Mouse (Mus musculus) MEL (cell line): ENCODE results near the gene Cenpc1. TPM values are rescaled to one million over a fixed set of nuclear protein-coding genes. Genes with fewer than 3 reads are reported as not detected.

Experiments
- DNase-seq: peaks from one replicate; pipeline ENCODE4 v3.0.0; 2011; ENCODE audit warnings: low read depth, low spot score
- H3K27ac ChIP-seq: 2 replicates; pipeline ENCODE4 v1.5.1; 2012; ENCODE audit warnings: low read depth, mild to moderate bottlenecking, control low read depth, low read length, moderate library complexity; ENCODE audit not compliant: control insufficient read depth
- H3K27me3 ChIP-seq, 2 experiments: fragments of 150-350 bp in 1 of 2; sonication (generic) in 1 of 2; 2 replicates each; pipeline ENCODE4 v1.6.1; 2012; ENCODE audit warnings: low read length in 2 of 2, mild to moderate bottlenecking in 2 of 2, improper control_type of control experiment in 1 of 2, moderate library complexity in 1 of 2; ENCODE audit not compliant: insufficient read depth in 2 of 2, control insufficient read depth in 1 of 2
- H3K36me3 ChIP-seq, 2 experiments: 2 replicates each; pipeline ENCODE4 v1.6.1; 2012 to 2014; ENCODE audit warnings: low read length in 2 of 2, improper control_type of control experiment in 1 of 2, inconsistent platforms in 1 of 2, mild to moderate bottlenecking in 1 of 2; ENCODE audit not compliant: insufficient read depth in 2 of 2, control insufficient read depth in 1 of 2
- H3K4me1 ChIP-seq, 2 experiments: fragments of 150-350 bp in 1 of 2; sonication (generic) in 1 of 2; 2 replicates each; pipeline ENCODE4 v1.6.1; 2012; ENCODE audit warnings: low read length in 2 of 2, improper control_type of control experiment in 1 of 2, mild to moderate bottlenecking in 1 of 2; ENCODE audit not compliant: insufficient read depth in 2 of 2, control insufficient read depth in 1 of 2
- H3K4me3 ChIP-seq, 2 experiments: fragments of 150-350 bp in 1 of 2; sonication (generic) in 1 of 2; 2 replicates each; pipeline ENCODE4 v1.5.1; 2012; ENCODE audit warnings: low read depth in 2 of 2, low read length in 2 of 2, mild to moderate bottlenecking in 2 of 2, moderate library complexity in 2 of 2, control low read depth in 1 of 2, improper control_type of control experiment in 1 of 2; ENCODE audit not compliant: control insufficient read depth in 1 of 2, insufficient read depth in 1 of 2
- H3K79me2 ChIP-seq: 2 replicates; pipeline ENCODE4 v1.6.1; 2012; ENCODE audit warnings: mild to moderate bottlenecking, low read length, moderate library complexity; ENCODE audit not compliant: control insufficient read depth, poor library complexity, insufficient read depth
- H3K9ac ChIP-seq: 2 replicates; pipeline ENCODE4 v1.6.1; 2012; ENCODE audit warnings: low read depth, mild to moderate bottlenecking, control low read depth, low read length, moderate library complexity; ENCODE audit not compliant: control insufficient read depth, poor library complexity, severe bottlenecking
- H3K9me3 ChIP-seq: fragments of 150-350 bp; sonication (generic); replicated peaks from 2 replicates; pipeline ENCODE4 v1.6.1; 2012; ENCODE audit warnings: mild to moderate bottlenecking, low read length, improper control_type of control experiment, moderate library complexity; ENCODE audit not compliant: insufficient read depth
- CHD1 ChIP-seq: IDR thresholded peaks from 2 replicates; pipeline ENCODE4 v1.6.1; 2012; ENCODE audit warnings: low read depth, mild to moderate bottlenecking, inconsistent platforms, low read length, improper control_type of control experiment
- CHD2 ChIP-seq: IDR thresholded peaks from 2 replicates; pipeline ENCODE4 v1.6.1; 2011; ENCODE audit warnings: low read length, improper control_type of control experiment
- ELF1 ChIP-seq: IDR thresholded peaks from 2 replicates; pipeline ENCODE4 v1.6.1; 2014; ENCODE audit warnings: low read depth, mild to moderate bottlenecking, inconsistent platforms, low read length, improper control_type of control experiment, moderate library complexity
- ETS1 ChIP-seq: IDR thresholded peaks from 2 replicates; pipeline ENCODE4 v1.6.1; 2012; ENCODE audit warnings: low read depth, mild to moderate bottlenecking, inconsistent platforms, low read length, improper control_type of control experiment, moderate library complexity
- GATA1 ChIP-seq: IDR thresholded peaks from 2 replicates; pipeline ENCODE4 v1.6.1; 2011; ENCODE audit warnings: low read depth, low read length, improper control_type of control experiment
- HCFC1 ChIP-seq: IDR thresholded peaks from 2 replicates; pipeline ENCODE4 v1.6.1; 2012; ENCODE audit warnings: low read depth, mild to moderate bottlenecking, inconsistent platforms, low read length, improper control_type of control experiment, moderate library complexity
- KAT2A ChIP-seq: conservative IDR thresholded peaks from 2 replicates; pipeline ENCODE4 v1.6.1; 2012; ENCODE audit warnings: low read depth, low read length, improper control_type of control experiment, inconsistent platforms
- MAFK ChIP-seq: IDR thresholded peaks from 2 replicates; pipeline ENCODE4 v1.6.1; 2011; ENCODE audit warnings: low read depth, mild to moderate bottlenecking, low read length, improper control_type of control experiment, borderline replicate concordance
- MAZ ChIP-seq: IDR thresholded peaks from 2 replicates; pipeline ENCODE4 v1.6.1; 2012; ENCODE audit warnings: low read depth, mild to moderate bottlenecking, inconsistent platforms, low read length, improper control_type of control experiment
- MEF2A ChIP-seq: IDR thresholded peaks from 2 replicates; pipeline ENCODE4 v1.6.1; 2014; ENCODE audit warnings: low read depth, mild to moderate bottlenecking, inconsistent platforms, low read length, improper control_type of control experiment; ENCODE audit not compliant: poor library complexity, insufficient replicate concordance, severe bottlenecking; ENCODE audit errors: extremely low read depth
- MYC ChIP-seq: IDR thresholded peaks from 2 replicates; pipeline ENCODE4 v1.6.1; 2011; ENCODE audit warnings: low read depth, mild to moderate bottlenecking, low read length, improper control_type of control experiment, moderate library complexity
- NELFE ChIP-seq: IDR thresholded peaks from 2 replicates; pipeline ENCODE4 v1.6.1; 2011; ENCODE audit warnings: low read depth, low read length, improper control_type of control experiment
- NRF1 ChIP-seq: IDR thresholded peaks from 2 replicates; pipeline ENCODE4 v1.6.1; 2014; ENCODE audit warnings: low read depth, mild to moderate bottlenecking, inconsistent platforms, low read length, improper control_type of control experiment, moderate library complexity; ENCODE audit not compliant: poor library complexity, insufficient read depth, severe bottlenecking
- POLR2AphosphoS5 ChIP-seq: IDR thresholded peaks from 2 replicates; pipeline ENCODE4 v1.6.1; 2012; ENCODE audit warnings: low read depth, borderline replicate concordance, mild to moderate bottlenecking, inconsistent platforms, low read length, moderate library complexity, mixed read lengths
- RAD21 ChIP-seq: IDR thresholded peaks from 2 replicates; pipeline ENCODE4 v1.6.1; 2011; ENCODE audit warnings: mild to moderate bottlenecking, low read depth, low read length, improper control_type of control experiment
- SMC3 ChIP-seq: IDR thresholded peaks from 2 replicates; pipeline ENCODE4 v1.6.1; 2011; ENCODE audit warnings: low read depth, low read length, improper control_type of control experiment
- TBP ChIP-seq: IDR thresholded peaks from 2 replicates; pipeline ENCODE4 v1.8.0; 2011; ENCODE audit warnings: low read depth, low read length, improper control_type of control experiment
- TCF12 ChIP-seq: IDR thresholded peaks from 2 replicates; pipeline ENCODE4 v1.6.1; 2014; ENCODE audit warnings: low read depth, mild to moderate bottlenecking, inconsistent platforms, low read length, improper control_type of control experiment, moderate library complexity
- ZC3H11A ChIP-seq: IDR thresholded peaks from 2 replicates; pipeline ENCODE4 v1.6.1; 2012; ENCODE audit warnings: low read depth, mild to moderate bottlenecking, inconsistent platforms, low read length, improper control_type of control experiment
- ZMIZ1 ChIP-seq: IDR thresholded peaks from 2 replicates; pipeline ENCODE4 v1.6.1; 2012; ENCODE audit warnings: low read depth, mild to moderate bottlenecking, inconsistent platforms, low read length, improper control_type of control experiment, moderate library complexity
- ZNF384 ChIP-seq: IDR thresholded peaks from 2 replicates; pipeline ENCODE4 v1.6.1; 2012; ENCODE audit warnings: low read depth, mild to moderate bottlenecking, inconsistent platforms, low read length, improper control_type of control experiment
- polyA plus RNA-seq, 2 experiments: library from polyadenylated mRNA; stranded (reverse) in 1 of 2; unstranded in 1 of 2; fragments of >175 nt in 1 of 2; fragments of >200 nt in 1 of 2; gene quantifications; 2 replicates each; pipeline versions ENCODE4 v1.2.1 to v1.2.4; 2012; ENCODE audit warnings: low replicate concordance in 2 of 2, low read depth in 1 of 2; ENCODE audit not compliant: insufficient read length in 2 of 2, insufficient read depth in 1 of 2, missing spikeins in 1 of 2
- total RNA-seq: library from RNA; depleted of rRNA; stranded (reverse); fragments of 300-350 nt; gene quantifications from 2 replicates; pipeline ENCODE4 v1.2.3, GENCODE M21; 2012

The Cenpc1 gene
- total and polyA plus RNA-seq, 3 experiments: 9.6 to 12.6 TPM; not detected in 1

GRCm38 (mm10) chr5:86111074-86111473, 45.7 kb upstream of the Cenpc1 start:
- Histone ChIP-seq H3K9me3 (no peaks in the 10 kb centered on the region), H3K27me3 (no peaks in the 10 kb centered on the region), H3K4me1 (no peaks in the 10 kb centered on the region), H3K36me3 (peaks cover 3% of the 10 kb centered on the region in 2 experiments; a peak in 3 of 4 replicates), H3K4me3 (no peak overlapping the region), H3K27ac (no peak overlapping the region), H3K9ac (no peak overlapping the region), H3K79me2 (no peaks in the 10 kb centered on the region)
- DNase-seq: no peak
- TF ChIP-seq MEF2A (no peak), NRF1 (no peak), ZNF384 (no peak), SMC3 (no peak), TCF12 (no peak), NELFE (no peak), ZC3H11A (no peak), KAT2A (no peak)

- no peak for DNase-seq
- Histone ChIP-seq H3K27ac (no peak overlapping the region), H3K9me3 (no peaks in the 10 kb centered on the region), H3K79me2 (no peaks in the 10 kb centered on the region), H3K27me3 (no peaks in the 10 kb centered on the region), H3K36me3 (no peaks in the 10 kb centered on the region), H3K9ac (no peak overlapping the region), H3K4me1 (no peaks in the 10 kb centered on the region), H3K4me3 (no peak overlapping the region)
- TF ChIP-seq CHD1 (no peak), ELF1 (no peak), ZMIZ1 (no peak), ETS1 (no peak), GATA1 (no peak), ZC3H11A (no peak), RAD21 (no peak)
These were observed 41.2 kb upstream of the Cenpc1 start for GRCm38 (mm10) chr5:86106610-86107009.

- Histone ChIP-seq H3K27me3 (no peaks in the 10 kb centered on the region), H3K4me1 (no peaks in the 10 kb centered on the region)
- no peak for TF ChIP-seq CHD2
- TF ChIP-seq MYC: no peak
- TF ChIP-seq HCFC1: no peak
- TF ChIP-seq MAFK: no peak
- TF ChIP-seq ELF1: no peak
- TF ChIP-seq MAZ: no peak
- TF ChIP-seq TBP: no peak
- no peak for TF ChIP-seq POLR2AphosphoS5
- no peak for TF ChIP-seq RAD21
- TF ChIP-seq, all 39 proteins: peak for 0
- no peak for DNase-seq
- H3K79me2 ChIP-seq: no peaks in the 10 kb centered on the region
- H3K4me3 ChIP-seq: no peak overlapping the region
- H3K9ac ChIP-seq: no peak overlapping the region
- H3K9me3 ChIP-seq: no peaks in the 10 kb centered on the region
- H3K27ac ChIP-seq: no peak overlapping the region
- H3K36me3 ChIP-seq: no peaks in the 10 kb centered on the region
These were observed 36.8 kb upstream of the Cenpc1 start for GRCm38 (mm10) chr5:86102176-86102575.
